Mouse (Mus musculus) lung, adult 18-20 months (tissue): Measurements from ENCODE around the gene Foxo3.

Experiments used
- DNase-seq, 2 experiments: peaks; one replicate each; pipeline ENCODE4 v3.0.0; 2022; ENCODE audit warnings: mixed read lengths in 2 of 2

Foxo3 gene

DNA sequence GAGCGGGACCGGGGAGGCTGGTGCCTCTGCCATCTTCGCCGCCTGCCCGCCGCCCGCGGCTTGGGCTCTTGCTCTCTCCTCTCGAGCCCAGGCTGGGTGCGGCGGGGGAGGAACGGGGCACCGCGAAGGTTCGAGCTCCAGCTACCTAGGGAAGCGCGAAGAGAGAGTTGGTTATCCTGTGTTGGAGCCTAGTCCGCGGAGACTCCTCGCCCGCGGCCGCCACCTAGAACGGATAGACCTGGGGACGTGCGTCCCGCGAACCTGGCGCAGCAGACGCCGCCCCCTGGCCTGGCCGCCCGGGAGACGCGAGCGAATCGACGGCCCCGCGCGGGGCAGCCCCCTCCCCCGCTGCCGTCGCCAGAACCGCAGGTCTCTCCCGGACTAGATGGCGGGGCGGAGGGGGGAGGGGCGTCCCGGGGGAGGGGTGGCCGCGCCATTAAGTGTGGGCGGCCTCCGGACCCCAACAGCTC is 1.1 kb downstream of the Foxo3 start:
- DNase-seq = peak; percentile 61 to 63

DNA sequence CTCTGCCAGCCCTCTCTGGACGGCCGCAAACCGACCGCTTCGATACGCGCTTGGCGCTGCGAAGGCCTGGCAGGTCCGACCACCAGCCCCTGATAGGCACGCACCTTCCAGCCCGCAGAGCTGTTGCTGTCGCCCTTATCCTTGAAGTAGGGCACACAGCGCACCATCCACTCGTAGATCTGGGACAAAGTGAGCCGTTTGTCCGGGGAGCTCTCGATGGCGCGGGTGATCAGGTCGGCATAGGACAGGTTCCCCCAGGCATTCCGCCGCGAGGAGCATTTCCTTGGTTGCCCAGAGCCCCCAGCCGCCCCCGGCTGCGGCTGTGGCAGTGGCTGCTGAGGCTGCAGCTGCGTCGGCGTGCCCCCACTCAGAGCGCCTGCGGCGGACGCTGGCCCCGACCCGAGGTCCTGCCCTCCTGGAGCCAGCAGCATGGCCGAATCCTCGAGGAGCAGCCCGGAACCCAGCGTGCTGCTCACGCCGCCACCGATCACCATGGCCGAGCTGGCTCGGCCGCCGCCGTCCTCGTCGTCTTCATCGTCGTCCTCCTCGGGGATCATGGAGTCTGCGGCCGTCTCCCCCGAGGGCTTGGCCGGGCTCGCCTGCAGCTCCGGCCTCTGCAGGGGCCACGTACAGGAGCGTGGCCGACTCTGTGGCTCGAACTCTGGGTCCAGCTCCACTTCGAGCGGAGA is 1.7 kb downstream of the Foxo3 start:
- no peak for DNase-seq

DNA sequence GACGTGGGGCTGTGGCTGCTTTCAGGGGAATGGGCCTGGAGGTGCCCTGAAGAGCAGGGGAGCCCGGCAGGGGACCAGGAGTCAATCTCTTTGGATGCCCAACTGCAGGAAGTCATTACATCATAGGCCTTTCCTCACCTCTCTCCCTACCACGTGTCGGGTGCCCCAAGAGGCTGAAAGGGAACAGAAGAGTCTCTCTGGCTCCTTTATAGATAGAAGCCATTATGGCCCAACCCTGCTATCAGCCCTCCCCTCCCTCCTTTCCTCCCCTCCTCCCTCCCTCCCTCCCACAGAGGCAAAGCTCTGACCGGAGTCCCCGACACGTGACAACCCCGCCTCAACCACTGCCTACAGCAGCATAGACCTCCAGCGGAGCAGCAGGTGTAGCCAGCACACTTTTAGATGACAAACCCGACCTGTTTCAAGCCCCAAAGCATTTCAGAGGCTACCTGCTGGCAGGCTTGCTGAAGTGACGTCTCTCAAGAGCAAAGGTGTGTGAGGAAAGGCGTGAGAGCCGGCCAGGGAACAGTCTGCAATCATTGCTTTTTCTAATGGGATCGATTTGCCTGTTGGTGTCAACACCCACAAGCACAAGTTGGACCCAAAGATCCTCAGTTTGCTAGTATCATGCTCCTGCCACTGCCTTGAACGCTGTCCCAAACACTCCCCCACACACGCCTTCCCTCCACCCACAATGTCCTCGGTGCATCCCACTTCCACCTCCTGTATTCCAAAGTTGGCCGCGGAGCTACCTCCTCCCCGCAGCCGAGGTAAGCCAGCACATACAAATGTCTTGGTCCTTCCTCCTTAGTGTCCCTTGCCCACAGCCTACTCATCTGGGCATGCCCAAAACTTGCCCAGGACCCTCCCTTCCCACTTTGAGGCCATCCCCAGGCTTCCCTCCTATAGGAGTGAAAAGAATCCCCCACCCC is 2.5 kb downstream of the Foxo3 start:
- DNase-seq = peak; percentile 79 to 83

DNA sequence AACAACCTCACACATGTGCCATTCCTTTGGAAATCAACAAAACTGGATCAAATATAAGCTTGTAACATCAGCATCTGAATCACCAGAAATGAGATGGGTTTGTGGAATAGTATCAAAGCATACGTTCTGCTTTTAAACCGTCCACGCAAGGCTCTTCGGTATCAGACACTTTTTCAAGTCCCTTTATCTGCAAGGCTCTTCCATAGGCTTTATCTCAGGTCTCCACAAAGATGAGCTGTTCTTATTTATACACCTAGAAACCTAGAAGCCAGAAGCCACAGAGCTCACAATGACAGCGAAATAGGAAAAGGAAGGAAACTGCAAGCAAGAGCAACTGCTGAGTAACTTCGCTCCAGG is 3.2 kb downstream of the Foxo3 start:
- DNase-seq = no peak

DNA sequence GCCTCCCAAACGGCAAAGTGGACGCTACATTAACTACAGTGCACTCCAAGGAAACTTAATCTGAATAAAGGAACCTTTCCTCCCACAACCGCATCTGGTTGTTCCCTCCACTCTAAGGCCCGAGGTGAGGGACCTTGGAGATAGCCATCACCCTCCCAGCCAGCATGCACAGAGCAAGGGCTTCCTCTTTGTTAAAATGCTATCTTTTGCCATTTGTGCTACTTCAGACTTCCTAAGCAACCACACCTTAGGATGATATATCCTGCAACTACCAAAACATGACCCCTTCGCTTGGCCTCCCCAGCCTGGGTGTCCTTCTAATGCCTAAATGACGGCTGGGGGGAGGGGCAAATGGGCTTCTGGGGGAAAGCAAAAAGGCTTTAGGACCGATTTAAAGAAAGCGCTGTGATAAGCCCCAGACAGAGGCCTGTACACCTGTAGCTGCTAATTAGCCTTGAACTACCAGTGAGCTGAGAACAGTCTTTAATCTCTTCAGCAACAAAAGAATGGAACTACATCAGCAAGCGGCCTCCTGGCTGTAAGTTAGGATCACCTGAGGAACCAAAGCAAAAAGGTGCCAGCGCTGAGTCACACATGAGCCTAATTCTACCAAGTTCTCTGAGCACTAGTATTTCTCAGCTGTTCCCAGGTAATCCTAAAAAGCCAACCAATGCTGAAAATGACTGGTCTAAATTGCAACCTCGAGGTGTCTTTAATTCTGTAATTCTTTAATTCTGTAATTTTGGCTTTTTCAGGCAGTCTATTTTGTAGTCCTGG is 4.9 kb downstream of the Foxo3 start:
- no peak for DNase-seq

DNA sequence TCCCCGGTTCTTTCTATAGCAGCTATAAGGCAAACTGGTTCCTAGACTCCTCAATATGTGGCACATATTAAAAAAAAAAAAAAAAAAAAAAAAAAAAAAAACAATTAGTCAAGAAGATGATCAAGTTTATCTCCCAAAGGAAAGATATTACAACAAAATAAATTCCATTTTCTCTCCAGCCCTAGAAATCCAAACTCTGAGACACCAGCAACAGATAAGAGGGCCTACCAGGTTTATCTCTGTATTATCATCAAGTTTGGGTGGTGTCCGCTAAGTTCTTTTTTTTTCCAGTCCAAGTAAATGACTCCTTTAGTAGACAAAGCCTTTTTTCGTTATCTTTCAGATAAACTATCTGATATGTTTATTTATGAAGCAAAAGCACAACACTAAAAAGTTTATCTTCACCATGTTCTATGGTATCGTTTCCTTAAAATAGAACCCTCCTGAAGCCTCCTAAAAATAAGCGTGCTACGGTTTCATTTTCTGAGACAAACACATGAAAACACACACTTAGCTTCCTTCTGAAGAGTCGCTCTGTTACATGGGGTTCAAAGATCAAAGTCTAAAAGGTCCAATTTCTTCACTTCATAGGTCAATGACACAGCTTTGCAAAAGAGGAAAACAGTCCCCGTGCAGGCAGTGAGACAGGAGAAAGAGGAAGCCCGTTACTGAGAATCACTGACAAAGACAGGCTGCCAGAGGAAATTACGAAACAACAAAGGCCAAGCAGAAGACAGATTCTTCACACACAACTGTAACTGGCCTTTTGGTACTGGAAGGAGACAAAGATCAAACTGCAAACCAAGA is 6.1 kb downstream of the Foxo3 start:
- DNase-seq = peak in 1 of 2 experiments; percentile 75

DNA sequence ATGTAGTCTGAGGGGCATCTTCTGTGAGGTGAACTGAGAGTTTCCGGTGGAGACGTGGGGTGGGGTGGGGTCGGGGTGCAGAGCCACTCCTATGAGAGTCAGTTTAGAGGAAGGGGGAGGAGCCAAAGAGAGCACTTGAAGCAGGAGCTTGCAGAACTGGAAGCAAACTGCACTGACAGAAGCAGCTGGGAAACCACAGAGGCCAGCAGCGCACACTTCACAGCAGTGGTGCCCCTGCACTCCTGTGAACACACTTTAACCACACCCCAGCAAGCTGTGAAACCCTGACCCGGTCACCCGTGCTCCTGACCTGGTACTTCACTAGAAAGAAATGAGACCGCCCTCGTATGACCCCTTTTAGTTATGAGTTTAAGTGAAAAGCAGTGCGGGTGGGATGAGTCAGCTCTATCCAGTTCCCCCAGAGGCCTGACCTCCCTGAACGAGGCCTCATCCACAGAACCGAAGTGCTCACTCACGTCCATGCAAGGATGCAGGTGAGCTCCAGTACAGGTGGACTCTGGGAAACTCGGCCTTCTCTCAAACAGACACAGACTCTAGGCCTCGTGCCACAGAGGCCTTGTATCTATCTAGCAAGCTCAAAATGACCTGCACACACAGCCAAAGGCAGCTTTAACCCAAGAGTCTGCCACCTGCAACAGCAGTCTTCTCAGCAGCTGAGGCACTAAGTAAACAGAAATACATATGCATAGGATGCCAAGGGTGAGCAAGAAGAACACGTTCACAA is 7.1 kb downstream of the Foxo3 start:
- peak; percentile 74 to 86 for DNase-seq

DNA sequence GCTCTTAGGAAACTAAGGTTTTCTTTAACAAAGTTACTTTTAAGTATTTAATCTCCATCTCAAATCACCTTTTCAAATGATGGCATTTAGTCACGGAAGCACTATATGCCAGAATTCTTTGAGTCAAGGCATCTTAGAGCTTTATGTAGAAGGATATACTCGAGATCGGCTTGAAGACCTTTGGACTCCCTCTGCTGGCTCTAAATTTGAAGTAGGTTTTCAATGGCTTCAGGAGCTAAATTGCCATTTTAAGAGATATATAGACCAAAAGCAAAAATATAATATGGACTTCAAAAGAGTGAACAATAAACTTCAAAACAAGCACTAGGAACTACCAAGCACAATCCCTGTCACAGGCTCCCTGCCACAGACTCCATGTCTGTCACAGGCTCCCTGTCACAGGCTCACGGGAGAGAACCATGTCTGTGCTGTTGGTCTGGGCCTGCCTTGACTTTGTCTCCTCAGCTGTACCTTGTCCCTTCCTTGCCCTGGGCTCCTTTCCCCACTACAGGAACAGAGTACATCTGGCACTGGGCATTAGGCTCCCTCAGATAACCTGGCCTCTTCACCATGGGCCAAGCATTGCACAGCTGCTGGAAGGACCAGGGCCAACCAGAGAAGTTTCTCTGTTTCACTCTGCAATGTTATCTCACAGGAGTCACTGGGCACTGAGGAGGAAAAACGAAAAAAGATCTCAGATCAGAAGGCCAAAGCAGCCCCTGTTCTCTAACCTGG is 8.6 kb downstream of the Foxo3 start:
- DNase-seq = no peak

DNA sequence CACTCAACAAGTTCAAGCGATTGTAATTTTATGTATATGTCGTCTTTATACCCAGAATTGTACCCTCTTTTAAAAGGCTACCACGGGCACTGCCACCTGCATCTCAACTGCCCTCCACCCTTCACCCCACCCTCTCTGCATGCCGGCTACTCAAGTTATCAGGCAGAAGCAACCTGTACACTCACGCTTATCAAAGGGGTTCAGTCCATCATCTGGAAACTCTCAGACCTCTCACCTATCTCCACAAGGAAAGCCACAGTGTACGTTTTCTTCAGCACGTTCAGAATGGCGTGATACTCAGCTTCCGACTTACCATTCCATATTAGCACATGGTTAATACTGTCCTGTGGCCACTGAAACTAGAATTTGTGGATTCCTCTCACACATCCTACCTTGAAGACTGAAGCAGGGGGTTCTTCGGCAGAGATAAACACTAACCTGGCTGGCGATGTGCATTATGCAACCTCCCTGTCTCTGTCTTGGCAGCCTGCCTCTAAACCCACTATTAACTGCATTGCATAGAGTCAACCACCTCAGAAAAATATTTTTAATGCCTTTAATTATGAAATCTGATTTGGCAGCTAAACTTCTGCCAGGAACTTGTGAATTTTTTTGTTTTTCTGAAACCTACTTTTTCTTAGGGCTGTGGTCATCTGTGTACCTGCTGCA is 11.4 kb downstream of the Foxo3 start:
- DNase-seq = peak; percentile 50 to 54

DNA sequence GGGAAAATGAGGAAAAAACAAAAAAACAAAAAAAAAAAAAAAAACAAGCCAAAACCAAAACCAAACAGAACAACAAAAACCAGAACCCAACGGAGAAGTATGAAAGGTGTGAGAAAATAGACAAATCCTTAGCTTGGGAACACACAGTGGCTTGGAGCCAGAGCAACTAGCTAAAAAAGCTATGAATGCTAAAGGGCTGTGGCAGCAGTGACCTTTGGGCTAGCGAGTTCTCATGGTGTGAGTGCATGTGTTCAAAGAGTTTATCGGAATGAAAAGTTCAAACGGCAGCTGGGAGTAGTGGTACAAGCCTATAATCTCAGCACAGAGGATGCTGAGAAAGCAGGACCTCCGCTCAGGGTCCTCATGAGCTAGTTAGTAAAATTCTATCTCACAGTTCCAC is 12.4 kb downstream of the Foxo3 start:
- DNase-seq = no peak

DNA sequence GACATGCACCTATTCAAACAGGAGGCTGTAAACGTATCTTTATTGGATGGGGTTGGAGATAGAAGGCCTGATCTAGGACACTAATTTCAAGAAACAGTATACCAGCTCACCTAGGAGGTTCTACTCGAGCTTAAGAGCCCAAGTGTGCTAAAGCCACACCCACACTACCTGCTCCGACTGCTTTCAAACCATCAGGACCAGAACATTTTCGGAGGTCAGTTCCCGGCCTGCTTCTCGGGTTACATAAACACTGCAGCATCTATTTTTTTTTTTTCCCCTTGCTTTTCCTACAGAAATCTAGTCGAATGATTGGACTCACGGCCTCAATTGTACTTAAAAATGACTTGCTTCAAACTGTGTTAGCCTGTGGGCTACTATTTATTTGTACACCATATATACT is 12.9 kb downstream of the Foxo3 start:
- DNase-seq = no peak

DNA sequence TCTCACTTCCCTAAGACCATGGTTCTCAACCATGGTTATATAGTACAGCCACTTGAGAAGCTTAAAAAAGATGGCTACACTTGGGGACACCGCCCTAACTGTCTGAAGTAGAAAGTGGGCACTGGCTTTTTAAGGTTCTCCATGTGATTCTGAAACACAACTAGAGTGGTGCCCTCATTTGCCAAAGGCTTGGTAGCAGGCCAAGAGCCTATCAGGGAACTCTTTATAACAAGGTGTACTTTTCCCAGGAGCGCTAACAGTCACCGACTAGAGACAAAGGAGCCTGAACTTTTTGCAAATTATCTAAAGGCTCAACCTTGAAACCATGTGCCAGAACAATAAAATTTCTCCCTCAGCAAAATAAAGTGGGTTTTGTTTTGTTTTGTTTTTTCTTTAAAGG is 14.5 kb downstream of the Foxo3 start:
- DNase-seq = no peak

DNA sequence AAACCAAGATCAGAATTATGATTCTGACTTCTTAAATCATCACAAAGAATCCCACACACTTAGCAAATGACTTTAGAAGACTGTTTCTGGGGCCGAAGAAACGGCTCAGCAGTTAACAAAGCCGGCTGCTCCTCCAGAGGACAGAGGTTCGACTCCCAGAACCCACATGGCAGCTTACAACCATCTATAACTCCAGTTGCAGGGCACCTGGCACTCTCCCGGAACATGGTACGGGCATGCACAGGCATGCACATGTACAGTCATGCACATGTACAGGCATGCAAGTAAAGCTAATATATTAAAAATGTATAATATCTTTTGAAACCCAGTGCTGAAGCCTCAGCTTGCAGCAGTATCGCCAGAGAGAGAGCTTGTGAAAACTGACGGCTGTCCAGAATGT is 15.5 kb downstream of the Foxo3 start:
- DNase-seq = no peak

DNA sequence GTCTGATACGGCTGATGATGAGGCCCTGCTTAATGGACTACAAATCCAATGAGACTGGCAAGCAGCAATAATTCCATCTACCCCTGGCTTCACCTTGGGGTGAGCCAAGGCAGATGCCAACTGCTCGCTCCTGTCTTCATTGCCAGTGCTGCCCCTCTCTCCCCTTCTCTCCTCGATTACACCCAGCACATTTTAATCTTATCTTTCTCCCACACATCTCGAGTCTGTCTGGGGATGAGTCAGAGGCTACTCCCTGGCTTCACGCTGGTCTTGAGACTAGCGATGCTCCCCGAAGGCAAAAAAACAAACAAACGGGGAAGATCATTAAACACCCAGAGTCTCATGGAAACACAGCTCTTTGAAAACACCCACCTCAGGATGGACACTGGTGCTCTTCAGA is 16.0 kb downstream of the Foxo3 start:
- DNase-seq = peak in 1 of 2 experiments; percentile 7

DNA sequence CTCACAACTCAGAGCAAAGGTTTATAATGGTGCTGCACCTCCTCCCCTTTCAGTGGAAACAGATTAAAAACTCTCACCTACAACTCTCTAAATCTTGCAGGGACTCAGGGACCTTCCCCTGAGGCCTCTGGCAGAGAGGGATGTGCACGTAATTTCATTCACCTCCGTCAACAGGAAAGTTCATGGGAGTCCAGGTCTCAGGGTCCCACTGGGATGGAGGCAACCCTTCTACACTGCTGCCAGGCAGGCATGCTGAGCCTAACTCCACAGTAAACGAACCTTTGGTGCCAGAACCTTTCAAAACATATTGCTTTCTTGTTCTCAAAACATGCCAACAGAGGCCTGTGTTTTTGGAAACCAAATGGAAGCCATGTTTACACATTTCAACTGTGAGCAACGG is 17.0 kb downstream of the Foxo3 start:
- DNase-seq = no peak

DNA sequence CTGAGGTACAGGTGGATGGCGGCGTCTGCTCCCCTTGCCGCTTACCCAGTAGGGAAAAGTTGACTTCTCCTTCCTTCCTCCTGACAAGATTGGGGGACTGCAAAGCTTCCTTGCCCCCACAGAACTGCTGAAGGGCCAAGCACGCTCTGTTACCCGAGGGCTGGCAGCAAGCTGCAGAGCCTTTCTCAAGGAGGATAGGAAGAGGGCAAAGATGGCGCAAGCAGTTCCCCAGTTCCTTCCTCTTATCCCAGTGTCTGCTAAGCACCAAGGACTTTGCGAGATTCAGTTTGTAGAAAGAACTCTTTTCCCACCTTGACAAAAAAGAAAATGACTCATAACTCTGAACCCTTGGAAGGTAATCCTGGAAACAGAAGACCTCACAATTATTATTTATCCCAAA is 18.6 kb downstream of the Foxo3 start:
- no peak for DNase-seq

DNA sequence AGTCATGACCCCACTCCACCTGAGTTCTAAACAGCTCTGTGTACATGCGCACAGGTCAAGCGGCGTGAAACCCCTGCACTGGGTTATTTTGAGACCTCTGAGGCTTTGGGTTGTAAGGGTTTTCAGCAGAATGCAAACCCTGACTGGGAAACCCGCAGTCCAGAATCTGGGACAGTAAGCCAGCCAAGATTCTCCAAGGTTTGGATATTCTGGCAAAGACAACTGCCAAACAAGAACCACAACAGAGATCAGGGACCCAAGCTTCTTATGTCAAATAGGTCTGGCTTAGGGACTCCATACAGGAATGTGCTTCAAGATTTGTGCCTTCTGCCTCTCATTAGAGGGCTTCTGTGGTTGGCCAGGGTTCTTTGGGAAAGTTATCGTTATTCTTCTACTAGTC is 21.8 kb downstream of the Foxo3 start:
- no peak for DNase-seq

DNA sequence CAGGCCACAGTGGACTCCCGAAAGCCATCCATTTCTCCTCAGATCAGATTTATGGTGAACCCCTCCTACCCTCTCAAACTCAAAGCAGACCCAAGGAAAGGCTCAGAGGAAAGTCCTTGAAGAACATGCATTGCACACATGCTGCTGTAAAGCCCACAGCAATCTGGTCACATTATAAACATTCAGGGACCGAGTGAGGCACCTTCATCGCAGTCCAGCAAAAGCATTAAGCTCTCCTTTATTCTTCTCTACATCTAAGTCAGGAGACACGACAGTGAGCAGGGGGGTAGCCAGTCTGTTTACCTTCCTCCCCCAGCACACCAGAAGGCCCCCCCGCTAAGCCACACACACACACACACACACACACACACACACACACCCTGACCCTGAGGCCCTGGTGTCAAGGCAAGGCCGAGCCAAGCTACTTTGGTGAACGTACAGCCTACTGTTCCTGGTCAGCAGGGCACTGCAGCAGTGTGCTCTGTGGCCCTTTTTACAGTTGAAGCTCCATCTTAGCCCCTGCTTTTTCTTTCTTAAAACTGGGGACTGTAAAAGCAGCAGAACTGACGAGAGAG is 24.7 kb downstream of the Foxo3 start:
- no peak for DNase-seq

DNA sequence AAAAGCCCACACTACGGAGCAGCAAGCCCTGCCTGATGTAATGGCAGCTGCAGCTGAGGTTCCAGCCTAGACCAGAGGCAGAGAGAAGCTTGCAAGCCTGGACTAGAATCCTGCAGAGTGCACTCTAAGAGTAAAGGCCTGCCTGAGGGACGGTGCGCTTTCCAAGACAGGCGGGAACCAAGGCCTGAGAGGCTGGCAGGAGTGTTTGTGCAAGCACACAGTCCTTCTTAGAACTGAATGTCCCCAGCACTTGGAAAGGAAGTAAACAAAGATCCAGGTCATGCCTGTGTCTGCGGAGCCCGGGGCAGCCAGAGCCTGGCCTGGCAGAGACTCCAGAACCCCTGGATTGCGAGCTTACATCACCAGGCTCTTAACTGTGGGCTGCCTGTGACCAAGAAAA is 25.4 kb downstream of the Foxo3 start:
- peak; percentile 93 to 95 for DNase-seq

DNA sequence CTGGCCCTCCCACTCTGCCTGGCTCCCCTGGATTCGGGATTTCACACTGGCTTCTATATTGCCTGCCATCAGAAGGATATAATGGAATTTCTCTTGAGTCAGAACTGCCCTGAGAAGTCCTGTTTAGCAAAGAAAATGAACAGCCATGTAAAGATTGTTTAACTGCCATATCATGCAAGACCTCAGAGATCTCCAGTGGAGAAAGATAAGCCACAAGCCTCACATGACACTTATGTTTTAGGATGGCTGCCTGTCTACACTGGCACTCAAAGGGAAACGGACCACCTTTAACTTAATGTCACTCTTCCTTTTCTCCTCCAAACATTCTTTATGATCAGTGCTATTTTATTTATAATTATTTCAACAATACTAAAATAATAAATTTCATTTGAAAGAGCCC is 26.6 kb downstream of the Foxo3 start:
- no peak for DNase-seq
